8 mouse cellular contexts compared by ENCODE assay signal in genomic region chr7:55986526-55987214, GRCm38 (mm10). TPM values are rescaled to one million over a fixed set of nuclear protein-coding genes. Genes with fewer than 3 reads are reported as not detected.
DNase-seq lines count a peak whose midpoint lies in the region; ATAC-seq and TF ChIP-seq lines count a peak whose summit lies in the region.

No protein-coding gene starts in this region.

- no peak overlapping the region for H3ac ChIP-seq in myocyte (ENCODE audit: control insufficient read depth, insufficient read length)

- no peak overlapping the region for H3K4me3 ChIP-seq in bone marrow, adult 2 months (replicated peaks; ENCODE audit: control insufficient read depth, low read depth, low read length)
- no peak overlapping the region for H3K4me3 ChIP-seq in embryonic facial prominence, embryonic 15.5 days (replicated peaks)
- peak overlapping the region; percentile 38 for H3K4me3 ChIP-seq in heart, embryonic 10.5 days
- no peak overlapping the region for H3K4me3 ChIP-seq in kidney, embryonic 14.5 days (ENCODE audit: low read length)
- H3K4me3 ChIP-seq in liver, adult 2 months (ENCODE audit: insufficient read depth, low read depth, low read length) = no peak overlapping the region
- H3K4me3 ChIP-seq in myocyte = no peak overlapping the region

- H3K4me1 ChIP-seq in bone marrow, adult 2 months (ENCODE audit: control insufficient read depth, insufficient read depth, low read length) = peaks cover 1% of the 10 kb centered on the region; the same call in 1 of the 2 replicates
- H3K4me1 ChIP-seq in embryonic facial prominence, embryonic 15.5 days = no peaks in the 10 kb centered on the region
- H3K4me1 ChIP-seq in heart, embryonic 10.5 days = no peaks in the 10 kb centered on the region
- no peaks in the 10 kb centered on the region for H3K4me1 ChIP-seq in kidney, embryonic 14.5 days (ENCODE audit: control insufficient read depth, insufficient read depth, low read length)
- no peaks in the 10 kb centered on the region for H3K4me1 ChIP-seq in liver, adult 2 months (ENCODE audit: control insufficient read depth, insufficient read depth, low read length)

- peak overlapping the region; percentile 25; the same call in 1 of the 2 replicates for H3K4me2 ChIP-seq in embryonic facial prominence, embryonic 15.5 days (replicated peaks)
- H3K4me2 ChIP-seq in kidney, embryonic 14.5 days (replicated peaks; ENCODE audit: low read depth, low read length) = no peak overlapping the region; the same call in 1 of the 2 replicates
- H3K4me2 ChIP-seq in myocyte (ENCODE audit: low read depth) = peak overlapping the region; percentile 38

- H3K27ac ChIP-seq in bone marrow, adult 2 months (ENCODE audit: control insufficient read depth, insufficient read depth, low read depth, low read length, poor library complexity) = no peak overlapping the region
- H3K27ac ChIP-seq in embryonic facial prominence, embryonic 15.5 days (replicated peaks) = no peak overlapping the region
- H3K27ac ChIP-seq in heart, embryonic 10.5 days = no peak overlapping the region
- H3K27ac ChIP-seq in kidney, embryonic 14.5 days (ENCODE audit: low read depth, low read length) = no peak overlapping the region
- H3K27ac ChIP-seq in liver, adult 2 months (replicated peaks; ENCODE audit: insufficient read depth, low read depth, low read length) = no peak overlapping the region

- peak; percentile 67; the same call in 1 of the 2 replicates for ATAC-seq in embryonic facial prominence, embryonic 15.5 days (ENCODE audit: insufficient number of reproducible peaks, low FRiP score, low TSS enrichment, low read depth)
- peak; percentile 69 for ATAC-seq in kidney, embryonic 14.5 days (ENCODE audit: low FRiP score, low TSS enrichment)

- no peaks in the 10 kb centered on the region for H3K9me3 ChIP-seq in embryonic facial prominence, embryonic 15.5 days (replicated peaks)
- no peaks in the 10 kb centered on the region for H3K9me3 ChIP-seq in heart, embryonic 10.5 days
- H3K9me3 ChIP-seq in kidney, embryonic 14.5 days (ENCODE audit: control insufficient read depth, low read length) = no peaks in the 10 kb centered on the region

- H3K36me3 ChIP-seq in embryonic facial prominence, embryonic 15.5 days = no peaks in the 10 kb centered on the region
- H3K36me3 ChIP-seq in heart, embryonic 10.5 days = no peaks in the 10 kb centered on the region
- no peaks in the 10 kb centered on the region for H3K36me3 ChIP-seq in kidney, embryonic 14.5 days (ENCODE audit: control insufficient read depth, insufficient read depth, low read length)
- H3K36me3 ChIP-seq in liver, adult 2 months (ENCODE audit: control insufficient read depth, insufficient read depth, low read length) = no peaks in the 10 kb centered on the region
- H3K36me3 ChIP-seq in myocyte (ENCODE audit: control insufficient read depth, insufficient read depth) = no peaks in the 10 kb centered on the region
- H3K36me3 ChIP-seq in splenic B cell, adult 2 months (ENCODE audit: control insufficient read depth, insufficient read depth, low read length, poor library complexity, severe bottlenecking) = no peaks in the 10 kb centered on the region

- no peaks in the 10 kb centered on the region; the same call in 1 of the 2 replicates for H3K79me2 ChIP-seq in liver, adult 2 months (ENCODE audit: control insufficient read depth, insufficient read depth, low read length)
- H3K79me2 ChIP-seq in myocyte (ENCODE audit: control insufficient read depth, insufficient read depth) = no peaks in the 10 kb centered on the region

- no peaks in the 10 kb centered on the region for H3K27me3 ChIP-seq in embryonic facial prominence, embryonic 15.5 days
- H3K27me3 ChIP-seq in heart, embryonic 10.5 days (ENCODE audit: insufficient read depth, poor library complexity, severe bottlenecking) = no peaks in the 10 kb centered on the region
- H3K27me3 ChIP-seq in kidney, embryonic 14.5 days (ENCODE audit: control insufficient read depth, insufficient read depth, low read length) = no peaks in the 10 kb centered on the region
- H3K27me3 ChIP-seq in liver, adult 2 months (ENCODE audit: control insufficient read depth, insufficient read depth, low read length) = no peaks in the 10 kb centered on the region
- no peaks in the 10 kb centered on the region for H3K27me3 ChIP-seq in myocyte (ENCODE audit: control insufficient read depth, insufficient read depth, insufficient read length)
- H3K27me3 ChIP-seq in splenic B cell, adult 2 months (ENCODE audit: control insufficient read depth, insufficient read depth, low read length, poor library complexity, severe bottlenecking) = no peaks in the 10 kb centered on the region

- TF ChIP-seq CTCF in bone marrow, adult 2 months (IDR thresholded peaks at IDR 0.05; ENCODE audit: control insufficient read depth, insufficient read depth, low read length) = peak; percentile 74
- peak; percentile 74 for TF ChIP-seq CTCF in liver, adult 2 months (IDR thresholded peaks at IDR 0.05; ENCODE audit: low read depth, low read length)

- no peak overlapping the region for H3K9ac ChIP-seq in embryonic facial prominence, embryonic 15.5 days
- no peak overlapping the region for H3K9ac ChIP-seq in kidney, embryonic 14.5 days (ENCODE audit: low read depth, low read length)
- H3K9ac ChIP-seq in liver, adult 2 months (ENCODE audit: low read depth, low read length) = no peak overlapping the region

- 22% methylated on average over 13 of the region's 13 CpGs for WGBS in bone marrow, adult 2 months
- whole genome bisulfite sequencing in embryonic facial prominence, embryonic 15.5 days = 29% methylated on average over 13 of the region's 13 CpGs
- WGBS in heart, embryonic 10.5 days = 37% methylated on average over 13 of the region's 13 CpGs
- 26% methylated on average over 13 of the region's 13 CpGs for WGBS in kidney, embryonic 14.5 days
- 32% methylated on average over 13 of the region's 13 CpGs for WGBS in liver, adult 2 months

- DNase-seq in A20 (ENCODE audit: low read depth, low spot score) = peak; percentile 87
- peak; percentile 86 for DNase-seq in heart, embryonic 10.5 days (ENCODE audit: low spot score)
- DNase-seq in liver, adult 2 months (ENCODE audit: extremely low read depth, low read depth, low spot score) = peak; percentile 34
- peak; percentile 85 for DNase-seq in splenic B cell, adult 2 months (ENCODE audit: low read depth, low spot score)

- TF ChIP-seq POLR2A in bone marrow, adult 2 months (IDR thresholded peaks at IDR 0.05; ENCODE audit: borderline replicate concordance, control insufficient read depth, low read depth, low read length) = no peak
- no peak for TF ChIP-seq POLR2A in liver, adult 2 months (IDR thresholded peaks at IDR 0.05; ENCODE audit: extremely low read depth, insufficient read depth, low read length)
- TF ChIP-seq POLR2A in myocyte (IDR thresholded peaks at IDR 0.05; ENCODE audit: insufficient read length, low read depth) = no peak

TF ChIP-seq in myocyte, 11 proteins besides CTCF, POLR2A, EP300 and RAD21:
- TF ChIP-seq MAX (IDR thresholded peaks at IDR 0.05; ENCODE audit: low read depth) (no peak), CEBPB (IDR thresholded peaks at IDR 0.05; ENCODE audit: insufficient read depth, poor library complexity, severe bottlenecking) (no peak)

RNA-seq across cellular contexts. Expression of gene Nipa2, which starts 24.4 kb away (rescaled TPM):
- polyA plus RNA-seq in bone marrow, adult 2 months (2011; ENCODE audit: insufficient read depth, insufficient read length, low replicate concordance, missing spikeins) = 8.9 and 23.8 TPM in 2 replicates
- 36.8 and 38.3 TPM in 2 replicates for polyA plus RNA-seq in embryonic facial prominence, embryonic 15.5 days (2015; fragmentation: Nextera tagmentation; extraction: Ambion mirVana)
- polyA plus RNA-seq in heart, embryonic 10.5 days (2016; fragmentation: Nextera tagmentation; extraction: Ambion mirVana) = 41.3 and 45.2 TPM in 2 replicates
- 39.8 and 56.1 TPM in 2 replicates for polyA plus RNA-seq in kidney, embryonic 14.5 days (2014; fragmentation: Nextera tagmentation; extraction: Ambion mirVana)
- total RNA-seq in liver, adult 2 months (2014; rRNA removed) = 17.8 and 19.5 TPM in 2 replicates
- 7.2 and 9.3 TPM in 2 replicates for polyA plus RNA-seq in liver, adult 2 months (2012; rRNA removed)
- 14.5 TPM for polyA plus RNA-seq in myocyte (2012; fragmentation: generic; extraction: Trizol)

RNA-seq across cellular contexts. Expression of gene Nipa1, which starts 33.1 kb away (rescaled TPM):
- polyA plus RNA-seq in bone marrow, adult 2 months (2011; ENCODE audit: insufficient read depth, insufficient read length, low replicate concordance, missing spikeins) = 6.1 and 9.6 TPM in 2 replicates
- 8.7 and 9.2 TPM in 2 replicates for polyA plus RNA-seq in embryonic facial prominence, embryonic 15.5 days (2015; fragmentation: Nextera tagmentation; extraction: Ambion mirVana)
- 5.6 and 6.8 TPM in 2 replicates for polyA plus RNA-seq in heart, embryonic 10.5 days (2016; fragmentation: Nextera tagmentation; extraction: Ambion mirVana)
- polyA plus RNA-seq in kidney, embryonic 14.5 days (2014; fragmentation: Nextera tagmentation; extraction: Ambion mirVana) = 3.3 and 4.4 TPM in 2 replicates
- 1.9 and 2.9 TPM in 2 replicates for total RNA-seq in liver, adult 2 months (2014; rRNA removed)
- 0.98 and 1.1 TPM in 2 replicates for polyA plus RNA-seq in liver, adult 2 months (2012; rRNA removed)
- 2.2 TPM for polyA plus RNA-seq in myocyte (2012; fragmentation: generic; extraction: Trizol)

Comparison
In these comparisons a context has a peak if more than half of its experiments do, and no peak if none do; other contexts are left out.
1. DNase-seq: peak in every context shown above with its lines; median percentile 87 in A20; 86 in heart, embryonic 10.5 days; 85 in splenic B cell, adult 2 months; 34 in liver, adult 2 months.